Mouse (Mus musculus): ENCODE results near the gene Lrriq4.

DNA sequence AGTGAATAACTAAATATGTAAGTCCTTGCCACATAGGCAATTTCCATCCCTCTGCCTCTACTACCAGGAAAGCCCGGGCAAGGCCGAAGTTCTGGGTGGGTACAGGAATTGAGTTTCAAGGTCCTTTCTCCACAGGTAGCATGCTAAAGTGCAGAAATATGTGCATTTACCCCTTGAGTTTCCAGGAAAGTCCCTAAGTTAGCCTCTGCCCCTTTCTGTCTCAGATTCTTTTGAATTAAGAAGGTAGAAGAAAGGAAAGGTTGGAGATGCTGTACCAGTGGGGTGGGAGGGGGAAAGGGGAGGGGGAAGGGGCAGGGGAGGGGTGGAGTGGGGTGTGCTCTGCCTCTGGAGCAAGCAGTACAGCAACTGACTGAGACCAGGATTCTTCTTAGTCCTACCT lies 4.2 kb downstream of the Lrriq4 start:
- no peak for TF ChIP-seq GATA1 (IDR thresholded peaks at IDR 0.05; ENCODE audit: borderline replicate concordance, low read length)
- no peak for TF ChIP-seq FLI1 (IDR thresholded peaks at IDR 0.05; ENCODE audit: low read length)

All from megakaryocyte, embryonic 14.5 days (primary cell).